Comparison of ENCODE assay signal across 22 mouse cellular contexts in the genomic region with DNA sequence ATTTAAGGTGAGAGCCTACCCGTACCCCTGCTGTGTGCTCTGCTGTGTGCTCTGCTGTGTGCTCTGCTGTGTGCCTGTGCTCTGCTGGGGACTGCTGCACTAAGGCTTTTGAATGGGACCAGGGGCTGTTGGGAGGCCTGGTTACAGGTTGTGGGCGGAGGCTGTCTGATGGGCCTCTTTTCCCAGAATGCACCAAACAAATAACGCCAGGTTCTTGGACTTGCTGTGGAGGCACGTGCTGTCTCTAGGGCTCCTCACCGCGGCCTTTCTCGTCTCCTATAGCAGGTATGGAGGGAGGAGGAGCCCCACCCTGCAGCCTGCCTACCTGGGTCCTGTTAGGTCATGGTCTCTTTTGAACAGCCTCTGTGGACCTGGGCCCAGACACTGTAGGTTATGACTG. TPM values are rescaled to one million over a fixed set of nuclear protein-coding genes. Genes with fewer than 3 reads are reported as not detected.
DNase-seq lines count a peak whose midpoint lies in the region; ATAC-seq and TF ChIP-seq lines count a peak whose summit lies in the region.
"Had no signal": no experiment of that assay in that cellular context is flagged by ENCODE, and none has a peak within 500 bp of the region (broad histone marks: within the 10 kb centered on the region; RNA-seq: fewer than 3 reads in every experiment).

No protein-coding gene starts in this region.

- peak; percentile 59 for DNase-seq in R1 (ENCODE audit: low read depth, low spot score)
- no peak for DNase-seq in thymus, postnatal 10 days (ENCODE audit: low spot score in 2 of 2)
- no peak for DNase-seq in spleen, adult 18-20 months
- DNase-seq: adrenal gland, adult 8-10 months; adrenal gland, postnatal 36 days; cerebellum, adult 2 months; cerebellum, postnatal 25 days; gastrocnemius, postnatal 14 days; heart, adult 2 months; heart, postnatal 14 days had no signal

- WGBS in intestine, embryonic 16.5 days: 72% methylated on average over 7 of the region's 7 CpGs
- WGBS in intestine, embryonic 15.5 days: 78% methylated on average over 7 of the region's 7 CpGs
- 83% methylated on average over 7 of the region's 7 CpGs for whole genome bisulfite sequencing in stomach, embryonic 16.5 days
- WGBS in kidney, embryonic 14.5 days: 83% methylated on average over 7 of the region's 7 CpGs

- no peak overlapping the region for H3K4me3 ChIP-seq in intestine, embryonic 16.5 days (ENCODE audit: low read length)
- no peak overlapping the region for H3K4me3 ChIP-seq in intestine, embryonic 15.5 days (replicated peaks)
- peak overlapping the region; percentile 20 for H3K4me3 ChIP-seq in ES-Bruce4 (ENCODE audit: low read depth, low read length)
- no peak overlapping the region for H3K4me3 ChIP-seq in stomach, embryonic 16.5 days (replicated peaks; ENCODE audit: low read length)
- H3K4me3 ChIP-seq in kidney, embryonic 14.5 days (ENCODE audit: low read length): no peak overlapping the region
- H3K4me3 ChIP-seq: embryonic facial prominence, embryonic 12.5 days; forebrain, embryonic 15.5 days; heart, adult 2 months; heart, embryonic 15.5 days; hindbrain, embryonic 13.5 days had no signal

- no peaks in the 10 kb centered on the region for H3K9me3 ChIP-seq in intestine, embryonic 16.5 days (ENCODE audit: control insufficient read depth, low read length)
- no peaks in the 10 kb centered on the region for H3K9me3 ChIP-seq in intestine, embryonic 15.5 days
- no peaks in the 10 kb centered on the region for H3K9me3 ChIP-seq in ES-Bruce4 (replicated peaks; ENCODE audit: control insufficient read depth, insufficient read depth, low read length, poor library complexity, severe bottlenecking)
- no peaks in the 10 kb centered on the region for H3K9me3 ChIP-seq in stomach, embryonic 16.5 days (replicated peaks; ENCODE audit: control insufficient read depth, low read length)
- H3K9me3 ChIP-seq in kidney, embryonic 14.5 days (ENCODE audit: control insufficient read depth, low read length): no peaks in the 10 kb centered on the region
- H3K9me3 ChIP-seq: embryonic facial prominence, embryonic 12.5 days; forebrain, embryonic 15.5 days; heart, embryonic 15.5 days; hindbrain, embryonic 13.5 days had no signal

- peak; percentile 33 for TF ChIP-seq POLR2A in ES-Bruce4 (IDR thresholded peaks at IDR 0.05; ENCODE audit: insufficient read depth, low read length)

- no peaks in the 10 kb centered on the region for H3K27me3 ChIP-seq in intestine, embryonic 16.5 days (replicated peaks; ENCODE audit: control insufficient read depth, insufficient read depth, low read length)
- H3K27me3 ChIP-seq in intestine, embryonic 15.5 days (replicated peaks): no peaks in the 10 kb centered on the region
- H3K27me3 ChIP-seq in ES-Bruce4 (ENCODE audit: control insufficient read depth, insufficient read depth, low read length, poor library complexity, severe bottlenecking): no peaks in the 10 kb centered on the region
- H3K27me3 ChIP-seq in stomach, embryonic 16.5 days (ENCODE audit: control insufficient read depth, insufficient read depth, low read length): no peaks in the 10 kb centered on the region
- H3K27me3 ChIP-seq in kidney, embryonic 14.5 days (ENCODE audit: control insufficient read depth, insufficient read depth, low read length): no peaks in the 10 kb centered on the region
- H3K27me3 ChIP-seq: embryonic facial prominence, embryonic 12.5 days; forebrain, embryonic 15.5 days; heart, embryonic 15.5 days; hindbrain, embryonic 13.5 days; Patski had no signal

- TF ChIP-seq CTCF in ES-Bruce4 (IDR thresholded peaks at IDR 0.05; ENCODE audit: low read depth, low read length): no peak

- TF ChIP-seq EP300 in ES-Bruce4 (IDR thresholded peaks at IDR 0.05; ENCODE audit: insufficient read depth, low read depth, low read length): 0 out of 2 replicates have a peak, but pooled peaks have one; percentile 19

- peaks cover 26% of the 10 kb centered on the region for H3K36me3 ChIP-seq in intestine, embryonic 16.5 days (ENCODE audit: control insufficient read depth, insufficient read depth, low read length)
- H3K36me3 ChIP-seq in intestine, embryonic 15.5 days: peaks cover 29% of the 10 kb centered on the region
- H3K36me3 ChIP-seq in ES-Bruce4 (ENCODE audit: control insufficient read depth, insufficient read depth, low read length, poor library complexity, severe bottlenecking): no peaks in the 10 kb centered on the region
- H3K36me3 ChIP-seq in stomach, embryonic 16.5 days (ENCODE audit: control insufficient read depth, insufficient read depth, low read length): 0 out of 2 replicates have a peak, but pooled peaks cover 9% of the 10 kb centered on the region
- H3K36me3 ChIP-seq in kidney, embryonic 14.5 days (ENCODE audit: control insufficient read depth, insufficient read depth, low read length): peaks cover 45% of the 10 kb centered on the region

- H3K9ac ChIP-seq in intestine, embryonic 16.5 days (ENCODE audit: low read depth, low read length): 0 out of 2 replicates have a peak overlapping the region, but pooled peaks have one; percentile 8
- H3K9ac ChIP-seq in intestine, embryonic 15.5 days: no peak overlapping the region
- H3K9ac ChIP-seq in ES-Bruce4 (ENCODE audit: low read depth, poor library complexity, severe bottlenecking): no peak overlapping the region
- H3K9ac ChIP-seq in stomach, embryonic 16.5 days (ENCODE audit: low read length): no peak overlapping the region
- no peak overlapping the region for H3K9ac ChIP-seq in kidney, embryonic 14.5 days (ENCODE audit: low read depth, low read length)
- H3K9ac ChIP-seq: embryonic facial prominence, embryonic 12.5 days; forebrain, embryonic 15.5 days; heart, embryonic 15.5 days; hindbrain, embryonic 13.5 days had no signal

- ATAC-seq in intestine, embryonic 16.5 days: no peak
- no peak for ATAC-seq in intestine, embryonic 15.5 days
- no peak for ATAC-seq in stomach, embryonic 16.5 days (ENCODE audit: insufficient read depth, low FRiP score)
- no peak for ATAC-seq in kidney, embryonic 14.5 days (ENCODE audit: low FRiP score, low TSS enrichment)
- ATAC-seq: forebrain, embryonic 15.5 days; hindbrain, postnatal 0 days; Patski had no signal

- no peak overlapping the region for H3K27ac ChIP-seq in intestine, embryonic 16.5 days (ENCODE audit: low read length)
- H3K27ac ChIP-seq in intestine, embryonic 15.5 days: no peak overlapping the region
- H3K27ac ChIP-seq in ES-Bruce4 (ENCODE audit: insufficient read depth, low read length): no peak overlapping the region
- peak overlapping the region; percentile 2; the same call in 1 of the 2 replicates for H3K27ac ChIP-seq in stomach, embryonic 16.5 days (ENCODE audit: low read length)
- H3K27ac ChIP-seq in kidney, embryonic 14.5 days (ENCODE audit: low read depth, low read length): no peak overlapping the region
- H3K27ac ChIP-seq: embryonic facial prominence, embryonic 12.5 days; forebrain, embryonic 15.5 days; heart, adult 2 months; heart, embryonic 15.5 days; hindbrain, embryonic 13.5 days; hindbrain, postnatal 0 days had no signal

- H3K4me1 ChIP-seq in intestine, embryonic 16.5 days (ENCODE audit: control insufficient read depth, insufficient read depth, low read length): peaks cover 27% of the 10 kb centered on the region
- H3K4me1 ChIP-seq in intestine, embryonic 15.5 days (replicated peaks): peaks cover 15% of the 10 kb centered on the region
- H3K4me1 ChIP-seq in ES-Bruce4 (ENCODE audit: control insufficient read depth, insufficient read depth, low read length): peaks cover 16% of the 10 kb centered on the region
- peaks cover 11% of the 10 kb centered on the region for H3K4me1 ChIP-seq in stomach, embryonic 16.5 days (ENCODE audit: control insufficient read depth, insufficient read depth, low read length)
- peaks cover 7% of the 10 kb centered on the region for H3K4me1 ChIP-seq in kidney, embryonic 14.5 days (ENCODE audit: control insufficient read depth, insufficient read depth, low read length)

- H3K4me2 ChIP-seq in intestine, embryonic 16.5 days (ENCODE audit: low read depth, low read length): no peak overlapping the region
- H3K4me2 ChIP-seq in intestine, embryonic 15.5 days (replicated peaks): no peak overlapping the region
- H3K4me2 ChIP-seq in stomach, embryonic 16.5 days (ENCODE audit: low read depth, low read length): no peak overlapping the region
- no peak overlapping the region for H3K4me2 ChIP-seq in kidney, embryonic 14.5 days (replicated peaks; ENCODE audit: low read depth, low read length)
- H3K4me2 ChIP-seq: embryonic facial prominence, embryonic 12.5 days; forebrain, embryonic 15.5 days; heart, embryonic 11.5 days; heart, embryonic 15.5 days; hindbrain, embryonic 13.5 days had no signal

RNA-seq across cellular contexts. Expression of gene Dolpp1, which starts 4.2 kb away (rescaled TPM):
- polyA plus RNA-seq in intestine, embryonic 16.5 days (2015; fragmentation: Nextera tagmentation; extraction: Ambion mirVana): 59.4 and 63.3 TPM in 2 replicates
- polyA plus RNA-seq in intestine, embryonic 15.5 days (2015; fragmentation: Nextera tagmentation; extraction: Ambion mirVana): 44.5 and 50.9 TPM in 2 replicates
- polyA plus RNA-seq in ES-Bruce4 (2011; ENCODE audit: insufficient read depth, insufficient read length, low read depth, missing spikeins): 42.3 and 44.3 TPM in 2 replicates
- 39.0 and 45.8 TPM in 2 replicates for polyA plus RNA-seq in stomach, embryonic 16.5 days (2015; fragmentation: Nextera tagmentation; extraction: Ambion mirVana)
- polyA plus RNA-seq in kidney, embryonic 14.5 days (2014; fragmentation: Nextera tagmentation; extraction: Ambion mirVana): 31.0 and 34.7 TPM in 2 replicates

RNA-seq across cellular contexts. Expression of gene Crat, which starts 19.4 kb away (rescaled TPM):
- 25.9 and 29.4 TPM in 2 replicates for polyA plus RNA-seq in intestine, embryonic 16.5 days (2015; fragmentation: Nextera tagmentation; extraction: Ambion mirVana)
- 19.6 and 19.8 TPM in 2 replicates for polyA plus RNA-seq in intestine, embryonic 15.5 days (2015; fragmentation: Nextera tagmentation; extraction: Ambion mirVana)
- 8.9 and 12.3 TPM in 2 replicates for polyA plus RNA-seq in ES-Bruce4 (2011; ENCODE audit: insufficient read depth, insufficient read length, low read depth, missing spikeins)
- 27.7 and 29.0 TPM in 2 replicates for polyA plus RNA-seq in stomach, embryonic 16.5 days (2015; fragmentation: Nextera tagmentation; extraction: Ambion mirVana)
- polyA plus RNA-seq in kidney, embryonic 14.5 days (2014; fragmentation: Nextera tagmentation; extraction: Ambion mirVana): 21.4 and 30.6 TPM in 2 replicates

RNA-seq across cellular contexts. Expression of gene Ptpa, which starts 19.6 kb away (rescaled TPM):
- 120 and 132 TPM in 2 replicates for polyA plus RNA-seq in intestine, embryonic 16.5 days (2015; fragmentation: Nextera tagmentation; extraction: Ambion mirVana)
- 117 and 120 TPM in 2 replicates for polyA plus RNA-seq in intestine, embryonic 15.5 days (2015; fragmentation: Nextera tagmentation; extraction: Ambion mirVana)
- polyA plus RNA-seq in ES-Bruce4 (2011; ENCODE audit: insufficient read depth, insufficient read length, low read depth, missing spikeins): 83.1 and 91.6 TPM in 2 replicates
- 138 and 146 TPM in 2 replicates for polyA plus RNA-seq in stomach, embryonic 16.5 days (2015; fragmentation: Nextera tagmentation; extraction: Ambion mirVana)
- 92.3 and 96.0 TPM in 2 replicates for polyA plus RNA-seq in kidney, embryonic 14.5 days (2014; fragmentation: Nextera tagmentation; extraction: Ambion mirVana)

RNA-seq across cellular contexts. Expression of gene Miga2, which starts 32.2 kb away (rescaled TPM):
- 23.1 and 24.7 TPM in 2 replicates for polyA plus RNA-seq in intestine, embryonic 16.5 days (2015; fragmentation: Nextera tagmentation; extraction: Ambion mirVana)
- 20.9 and 24.1 TPM in 2 replicates for polyA plus RNA-seq in intestine, embryonic 15.5 days (2015; fragmentation: Nextera tagmentation; extraction: Ambion mirVana)
- 16.6 and 18.6 TPM in 2 replicates for polyA plus RNA-seq in ES-Bruce4 (2011; ENCODE audit: insufficient read depth, insufficient read length, low read depth, missing spikeins)
- polyA plus RNA-seq in stomach, embryonic 16.5 days (2015; fragmentation: Nextera tagmentation; extraction: Ambion mirVana): 26.2 and 26.3 TPM in 2 replicates
- polyA plus RNA-seq in kidney, embryonic 14.5 days (2014; fragmentation: Nextera tagmentation; extraction: Ambion mirVana): 14.5 and 25.0 TPM in 2 replicates

RNA-seq across cellular contexts. Expression of gene Sh3glb2, which starts 37.1 kb away (rescaled TPM):
- polyA plus RNA-seq in intestine, embryonic 16.5 days (2015; fragmentation: Nextera tagmentation; extraction: Ambion mirVana): 68.6 and 71.4 TPM in 2 replicates
- polyA plus RNA-seq in intestine, embryonic 15.5 days (2015; fragmentation: Nextera tagmentation; extraction: Ambion mirVana): 68.4 and 69.4 TPM in 2 replicates
- 30.8 and 32.5 TPM in 2 replicates for polyA plus RNA-seq in ES-Bruce4 (2011; ENCODE audit: insufficient read depth, insufficient read length, low read depth, missing spikeins)
- polyA plus RNA-seq in stomach, embryonic 16.5 days (2015; fragmentation: Nextera tagmentation; extraction: Ambion mirVana): 107 and 118 TPM in 2 replicates
- 69.4 and 70.9 TPM in 2 replicates for polyA plus RNA-seq in kidney, embryonic 14.5 days (2014; fragmentation: Nextera tagmentation; extraction: Ambion mirVana)
